Mouse (Mus musculus): ENCODE results near the gene Nfe2l2.
"Not testable (repeated sequence)": the region's sequence is repeated elsewhere in the genome, so short reads cannot be mapped to it uniquely, and the experiment has no call there.

Nfe2l2 gene

GRCm38 (mm10) chr2:75713083-75713482, 8.6 kb upstream of the Nfe2l2 start:
- DNase-seq (ENCODE audit: low read depth): no peak

DNA sequence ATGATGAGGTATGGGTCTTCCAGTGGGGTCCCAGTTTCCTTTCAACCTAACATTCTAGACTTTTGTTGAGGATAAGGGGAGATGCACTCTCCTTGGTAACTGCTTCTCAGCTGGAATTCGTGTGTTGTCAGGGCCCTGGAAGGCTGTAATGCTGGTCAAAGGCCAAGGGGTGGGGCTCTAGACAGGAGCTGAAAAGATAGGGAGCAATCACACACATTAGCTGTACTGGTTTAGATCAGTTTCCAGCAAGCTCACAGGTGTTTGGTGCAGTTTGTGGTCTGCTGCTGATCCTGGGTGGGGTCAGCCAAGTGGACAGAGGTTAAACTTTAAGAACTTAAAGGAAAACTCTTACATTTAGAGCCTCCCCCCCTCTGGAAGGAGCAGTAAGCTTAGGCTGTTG, 3.0 kb upstream of the Nfe2l2 start:
- no peak for DNase-seq (ENCODE audit: low read depth)

- DNase-seq (ENCODE audit: low read depth): no peak
These were observed 2.0 kb upstream of the Nfe2l2 start for GRCm38 (mm10) chr2:75706435-75706834.

- DNase-seq (ENCODE audit: low read depth): no peak
These were observed 816 bp upstream of the Nfe2l2 start for GRCm38 (mm10) chr2:75705162-75705752.

- no peak for DNase-seq (ENCODE audit: low read depth)
These were observed 863 bp downstream of the Nfe2l2 start for GRCm38 (mm10) chr2:75703375-75704181.

GRCm38 (mm10) chr2:75702588-75702976, 1.9 kb downstream of the Nfe2l2 start:
- no peak for DNase-seq (ENCODE audit: low read depth)

DNA sequence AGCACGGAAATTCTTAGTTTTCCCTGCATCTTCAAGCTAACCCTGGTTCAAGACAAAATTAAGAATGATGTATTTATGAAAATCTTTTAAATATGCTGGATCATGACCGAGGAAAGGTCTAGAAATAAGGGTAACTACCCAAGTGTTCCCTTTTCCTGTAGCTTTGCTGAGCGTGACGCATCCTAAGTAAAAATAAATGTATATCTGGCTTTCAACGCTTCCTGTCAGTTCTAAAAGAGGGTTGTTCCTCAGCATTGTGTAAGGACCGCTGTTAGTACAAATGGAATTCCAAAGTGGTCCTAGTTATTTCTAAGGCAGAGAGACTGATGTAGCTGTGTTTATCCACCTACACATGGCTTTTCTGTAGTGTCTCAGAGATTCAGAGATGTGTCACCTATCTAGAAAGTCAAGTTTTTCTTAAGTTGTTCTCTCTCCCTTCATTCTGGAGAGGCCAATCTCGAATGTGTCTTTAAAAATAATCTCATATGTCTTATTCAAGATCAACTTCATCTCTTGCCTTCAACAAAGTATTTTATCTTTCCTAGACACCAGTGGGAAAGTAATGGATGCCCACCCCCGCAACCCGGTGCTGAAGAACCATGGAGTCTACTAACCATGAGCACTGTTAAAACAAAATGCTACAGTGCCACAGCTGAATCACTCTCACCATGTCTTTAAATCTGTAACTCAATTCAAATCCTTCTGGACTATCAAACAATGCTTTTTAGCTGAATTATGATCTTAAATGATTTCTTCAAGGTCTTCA, 2.4 kb downstream of the Nfe2l2 start:
- DNase-seq (ENCODE audit: low read depth): no peak

DNA sequence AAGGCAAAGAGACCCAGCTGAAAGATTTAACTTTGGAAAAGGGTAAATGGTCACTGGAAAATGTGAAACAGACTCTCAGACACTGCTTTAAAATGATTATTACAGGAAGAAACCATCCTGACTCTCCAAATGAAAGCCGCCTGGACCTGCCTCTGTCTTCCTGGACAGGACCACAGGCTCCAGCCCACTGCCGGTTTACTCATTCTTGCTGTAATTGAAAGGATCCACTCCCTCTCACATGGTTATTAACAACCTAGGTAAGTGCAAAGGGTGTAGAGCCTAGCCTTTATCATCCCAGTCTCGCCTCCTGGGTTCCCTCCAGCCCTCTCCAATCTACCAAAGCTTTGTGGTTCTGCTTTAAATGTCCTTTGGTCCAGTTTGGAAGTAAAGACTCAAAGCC, 3.2 kb downstream of the Nfe2l2 start:
- no peak for DNase-seq (ENCODE audit: low read depth)

GRCm38 (mm10) chr2:75700543-75700942, 3.9 kb downstream of the Nfe2l2 start:
- no peak for DNase-seq (ENCODE audit: low read depth)

- DNase-seq (ENCODE audit: low read depth): no peak
These were observed 5.6 kb downstream of the Nfe2l2 start for GRCm38 (mm10) chr2:75698874-75699273.

DNA sequence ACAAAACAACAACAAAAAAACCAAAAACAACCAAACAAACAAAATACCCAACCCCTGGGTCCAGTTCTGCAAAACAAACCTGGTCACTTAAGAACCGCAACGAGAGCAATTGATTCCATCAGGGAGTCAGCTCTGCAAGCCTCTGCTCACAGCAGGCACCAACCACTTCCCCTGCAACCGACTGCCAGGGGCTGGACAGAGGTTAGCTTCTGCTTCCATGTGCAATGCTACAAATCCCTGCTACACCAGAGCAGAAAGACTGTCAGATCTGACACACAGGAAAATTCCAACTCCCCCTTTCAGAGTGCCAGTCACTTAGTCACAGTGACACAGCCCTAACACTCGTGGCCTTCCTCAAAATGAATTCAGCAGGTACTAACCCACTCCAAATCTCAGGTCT, 6.4 kb downstream of the Nfe2l2 start:
- DNase-seq (ENCODE audit: low read depth): no peak

- no peak for DNase-seq (ENCODE audit: low read depth)
These were observed 7.2 kb downstream of the Nfe2l2 start for GRCm38 (mm10) chr2:75697222-75697621.

- no peak for DNase-seq (ENCODE audit: low read depth)
These were observed 8.1 kb downstream of the Nfe2l2 start for GRCm38 (mm10) chr2:75696371-75696770.

- no peak for DNase-seq (ENCODE audit: low read depth)
These were observed 8.6 kb downstream of the Nfe2l2 start for GRCm38 (mm10) chr2:75695676-75696350.

GRCm38 (mm10) chr2:75694926-75695325, 9.5 kb downstream of the Nfe2l2 start:
- not testable (repeated sequence) for DNase-seq (ENCODE audit: low read depth)

DNA sequence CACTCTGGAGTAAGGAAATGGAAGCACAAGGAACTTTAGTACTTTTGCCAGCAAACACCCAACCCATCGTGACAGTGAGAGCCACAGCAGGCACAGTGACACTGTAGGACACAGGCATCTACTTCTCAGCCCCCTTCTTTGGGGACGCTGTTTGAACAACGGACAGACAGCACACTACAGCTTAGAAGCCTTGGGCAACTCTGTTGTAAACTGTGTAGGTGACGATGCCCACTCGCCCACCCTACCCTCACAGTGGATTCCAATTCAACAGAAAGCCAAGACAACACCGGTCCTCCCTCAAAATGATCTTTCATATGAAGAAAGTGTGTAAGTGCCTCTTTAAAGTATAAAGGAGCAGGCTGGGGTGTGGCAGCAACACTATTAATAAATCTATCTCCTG, 12.1 kb downstream of the Nfe2l2 start:
- DNase-seq (ENCODE audit: low read depth): no peak

DNA sequence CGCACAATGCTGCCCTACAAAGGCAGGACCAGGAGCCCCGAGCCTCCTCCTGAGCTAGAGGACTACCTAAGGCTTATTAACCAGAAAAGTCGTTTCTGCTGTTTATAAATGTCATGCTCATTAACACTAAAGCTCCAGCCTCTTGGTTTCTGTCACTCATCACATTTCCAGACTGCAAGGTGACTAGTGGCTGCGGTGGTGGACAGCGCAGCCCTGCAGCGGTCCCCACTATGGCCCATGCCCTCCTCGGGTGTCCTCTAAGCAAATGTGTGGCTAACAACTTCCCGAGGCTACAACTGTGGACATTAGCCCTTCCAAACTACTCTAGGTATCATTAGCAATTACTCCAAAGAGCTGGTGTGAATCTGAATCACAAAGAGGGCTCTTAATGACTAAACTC, 13.1 kb downstream of the Nfe2l2 start:
- DNase-seq (ENCODE audit: low read depth): no peak

DNA sequence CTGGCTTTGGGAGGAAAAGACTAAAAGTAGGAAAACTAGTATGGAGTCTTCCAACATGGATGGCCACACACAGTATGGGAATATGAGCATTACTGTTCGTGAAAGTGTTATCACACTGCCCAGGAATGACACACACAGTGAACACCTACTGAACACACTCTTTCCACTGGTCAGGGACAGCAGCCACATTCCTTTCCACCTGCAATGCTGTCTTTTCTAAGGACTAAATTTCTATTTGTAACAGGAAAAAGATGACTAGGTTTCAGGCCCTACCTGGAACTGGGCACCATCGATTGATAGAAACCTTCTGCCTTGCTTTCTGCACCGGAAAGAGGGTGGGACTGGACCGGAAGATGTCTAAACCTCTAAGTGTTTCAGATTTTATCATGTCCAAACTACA, 13.8 kb downstream of the Nfe2l2 start:
- DNase-seq (ENCODE audit: low read depth): no peak

DNA sequence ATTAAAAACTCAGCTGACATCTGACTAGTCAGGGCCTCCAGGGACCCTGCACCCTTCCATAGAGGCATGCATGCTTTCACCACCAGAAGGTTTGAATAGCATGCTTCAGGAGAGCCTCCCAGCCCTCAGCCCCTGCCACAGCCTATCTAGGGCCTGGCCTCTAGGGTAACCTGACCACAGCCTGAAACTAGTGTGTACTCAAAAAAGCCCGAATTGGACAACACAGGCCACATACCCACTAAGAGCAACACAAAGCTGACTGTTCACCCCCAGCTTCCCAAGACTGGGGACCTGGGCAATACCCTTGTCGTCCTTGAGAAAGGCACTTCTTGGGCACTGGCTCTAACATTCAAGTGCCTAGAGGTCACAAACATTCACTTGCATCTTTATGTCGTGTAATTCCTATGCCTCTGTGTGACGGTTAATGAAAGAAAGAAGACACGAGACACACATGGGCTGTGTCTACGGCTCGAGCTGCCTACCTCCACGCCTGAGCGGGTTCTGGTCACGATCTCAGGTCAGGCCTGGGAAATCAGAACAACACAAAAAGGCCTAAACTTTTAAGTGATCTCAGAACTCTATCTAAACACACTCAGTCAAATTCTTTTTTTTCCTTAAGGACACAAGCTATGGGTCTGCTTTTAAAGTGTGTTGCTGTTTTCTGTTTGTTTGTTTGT, 14.8 kb downstream of the Nfe2l2 start:
- DNase-seq (ENCODE audit: low read depth): no peak

- DNase-seq (ENCODE audit: low read depth): no peak
These were observed 15.5 kb downstream of the Nfe2l2 start for GRCm38 (mm10) chr2:75688901-75689300.

- no peak for DNase-seq (ENCODE audit: low read depth)
These were observed 17.2 kb downstream of the Nfe2l2 start for GRCm38 (mm10) chr2:75687040-75687749.

All from c-Kit-positive CD71-negative TER-119-negative erythroid progenitor cells, embryonic 14.5 days (primary cell).